Mouse (Mus musculus) kidney, embryonic 16.5 days (tissue): ENCODE results near the gene Adm2. TPM values are rescaled to one million over a fixed set of nuclear protein-coding genes. Genes with fewer than 3 reads are reported as not detected.
A peak's percentile ranks its signal among the peaks of the same experiment; 100 is the strongest.

Source experiments
- ATAC-seq: fragments of 200-750 bp; cut with Nextera tagmentation; 2 replicates; pipeline ENCODE4 v1.8.0; 2017; ENCODE audit warnings: moderate TSS enrichment; ENCODE audit not compliant: low FRiP score, low TSS enrichment
- H3K27ac ChIP-seq: fragments of 300-500 bp; sonication (generic); 2 replicates; pipeline ENCODE4 v1.5.1; 2014; ENCODE audit warnings: low read length
- H3K27me3 ChIP-seq: fragments of 300-500 bp; sonication (generic); 2 replicates; pipeline ENCODE4 v1.6.1; 2014; ENCODE audit warnings: low read length, control low read depth, mixed read lengths; ENCODE audit not compliant: insufficient read depth
- H3K36me3 ChIP-seq: fragments of 300-500 bp; sonication (generic); 2 replicates; pipeline ENCODE4 v1.6.1; 2014; ENCODE audit warnings: low read length, control low read depth, mixed read lengths; ENCODE audit not compliant: insufficient read depth
- H3K4me1 ChIP-seq: fragments of 300-500 bp; sonication (generic); 2 replicates; pipeline ENCODE4 v1.6.1; 2014; ENCODE audit warnings: low read length, control low read depth, mixed read lengths; ENCODE audit not compliant: insufficient read depth
- H3K4me2 ChIP-seq: fragments of 300-500 bp; sonication (generic); replicated peaks from 2 replicates; pipeline ENCODE4 v1.6.1; 2014; ENCODE audit warnings: low read depth, low read length
- H3K4me3 ChIP-seq: fragments of 300-500 bp; sonication (generic); 2 replicates; pipeline ENCODE4 v1.5.1; 2014; ENCODE audit warnings: mild to moderate bottlenecking, low read length
- H3K9ac ChIP-seq: fragments of 300-500 bp; sonication (generic); replicated peaks from 2 replicates; pipeline ENCODE4 v1.6.1; 2014; ENCODE audit warnings: low read length
- H3K9me3 ChIP-seq: fragments of 300-500 bp; sonication (generic); 2 replicates; pipeline ENCODE4 v1.6.1; 2016; ENCODE audit warnings: low read length, control low read depth
- WGBS: fragments of 180-500 bp; shearing (Covaris S2); extraction: QIAGEN DNeasy Blood & Tissue Kit; methylation state at CpG from one replicate; pipeline ENCODE4 v1.1.7; 2014; 5-methylcytosine and 5-hydroxymethylcytosine counted together
- polyA plus RNA-seq: library from polyadenylated mRNA; unstranded; fragments of >200 nt; fragmentation: Nextera tagmentation; extraction: Ambion mirVana; gene quantifications from 2 replicates; pipeline ENCODE4 v1.2.1, GENCODE M21; 2015

Gene Adm2
- polyA plus RNA-seq, 1 experiment from 2014 or later: 1.5 TPM

DNA sequence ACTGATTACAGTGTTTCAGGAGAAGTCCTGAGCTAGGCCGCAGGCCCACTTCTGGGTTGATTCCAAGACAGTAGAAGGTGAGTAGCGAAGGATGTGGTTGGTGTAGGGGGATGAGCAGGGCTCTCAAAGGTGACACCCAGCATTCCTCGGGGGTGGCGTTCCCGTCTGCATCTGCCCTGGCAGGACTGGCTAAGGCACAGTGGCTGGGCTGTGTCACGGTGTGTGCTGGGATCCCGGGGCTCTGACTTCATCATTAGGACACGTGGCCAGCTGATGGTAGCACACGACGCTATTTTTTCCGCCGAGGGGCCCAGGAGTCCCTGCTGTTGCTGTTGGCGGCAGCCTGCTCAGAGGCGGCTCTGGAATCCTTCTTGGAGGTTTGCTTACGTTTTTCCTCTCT, 28.8 kb downstream of the Adm2 start:
- Histone ChIP-seq H3K27me3 (no peaks in the 10 kb centered on the region), H3K4me1 (peaks cover 11% of the 10 kb centered on the region), H3K9me3 (no peaks in the 10 kb centered on the region), H3K9ac (no peak overlapping the region), H3K36me3 (peaks cover 29% of the 10 kb centered on the region), H3K4me3 (no peak overlapping the region), H3K27ac (no peak overlapping the region), H3K4me2 (no peak overlapping the region)
- ATAC-seq: no peak
- WGBS: 93% methylated on average over 15 of the region's 15 CpGs

DNA sequence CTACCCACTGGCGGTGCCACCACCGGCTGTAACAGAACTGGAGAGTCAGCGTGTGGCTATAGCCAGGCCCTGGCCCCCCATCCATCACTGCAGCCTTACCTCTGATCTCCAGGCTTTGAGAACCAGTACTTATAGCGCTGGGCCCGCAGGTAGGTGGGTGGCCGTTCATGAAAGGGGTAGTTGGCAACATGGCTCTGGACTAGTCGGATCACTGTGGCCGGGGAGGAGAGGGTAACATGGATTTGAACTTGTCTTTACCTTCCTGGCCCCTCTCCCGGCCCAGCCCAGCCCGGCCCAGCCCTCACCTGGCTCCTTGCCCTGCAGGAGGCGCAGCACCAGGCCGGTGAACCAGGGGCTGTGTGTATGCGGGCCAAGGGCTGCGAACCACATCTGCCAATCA, 29.5 kb downstream of the Adm2 start:
- no peaks in the 10 kb centered on the region for H3K9me3 ChIP-seq
- H3K36me3 ChIP-seq: peaks cover 29% of the 10 kb centered on the region
- no peak overlapping the region for H3K9ac ChIP-seq
- H3K4me2 ChIP-seq: no peak overlapping the region
- peaks cover 14% of the 10 kb centered on the region for H3K4me1 ChIP-seq
- no peak overlapping the region for H3K27ac ChIP-seq
- ATAC-seq: no peak
- no peak overlapping the region for H3K4me3 ChIP-seq
- no peaks in the 10 kb centered on the region for H3K27me3 ChIP-seq
- whole genome bisulfite sequencing: 94% methylated on average over 14 of the region's 14 CpGs

GRCm38 (mm10) chr15:89352795-89353194, 30.3 kb downstream of the Adm2 start:
- WGBS: 98% methylated on average over 12 of the region's 12 CpGs
- H3K9me3 ChIP-seq: no peaks in the 10 kb centered on the region
- ATAC-seq: no peak
- peaks cover 29% of the 10 kb centered on the region for H3K36me3 ChIP-seq
- H3K27ac ChIP-seq: no peak overlapping the region
- H3K4me3 ChIP-seq: no peak overlapping the region
- peaks cover 17% of the 10 kb centered on the region for H3K4me1 ChIP-seq
- H3K4me2 ChIP-seq: no peak overlapping the region
- H3K27me3 ChIP-seq: no peaks in the 10 kb centered on the region
- H3K9ac ChIP-seq: no peak overlapping the region

GRCm38 (mm10) chr15:89353837-89354236, 31.3 kb downstream of the Adm2 start:
- Histone ChIP-seq H3K4me1 (peaks cover 22% of the 10 kb centered on the region), H3K27ac (no peak overlapping the region), H3K9me3 (no peaks in the 10 kb centered on the region), H3K36me3 (peaks cover 29% of the 10 kb centered on the region), H3K4me2 (no peak overlapping the region), H3K4me3 (no peak overlapping the region), H3K27me3 (no peaks in the 10 kb centered on the region), H3K9ac (peak overlapping the region; percentile 77; the same call in 1 of the 2 replicates)
- no peak for ATAC-seq
- 96% methylated on average over 16 of the region's 16 CpGs for WGBS

GRCm38 (mm10) chr15:89354455-89354854, 31.9 kb downstream of the Adm2 start:
- H3K36me3 ChIP-seq: peaks cover 29% of the 10 kb centered on the region

DNA sequence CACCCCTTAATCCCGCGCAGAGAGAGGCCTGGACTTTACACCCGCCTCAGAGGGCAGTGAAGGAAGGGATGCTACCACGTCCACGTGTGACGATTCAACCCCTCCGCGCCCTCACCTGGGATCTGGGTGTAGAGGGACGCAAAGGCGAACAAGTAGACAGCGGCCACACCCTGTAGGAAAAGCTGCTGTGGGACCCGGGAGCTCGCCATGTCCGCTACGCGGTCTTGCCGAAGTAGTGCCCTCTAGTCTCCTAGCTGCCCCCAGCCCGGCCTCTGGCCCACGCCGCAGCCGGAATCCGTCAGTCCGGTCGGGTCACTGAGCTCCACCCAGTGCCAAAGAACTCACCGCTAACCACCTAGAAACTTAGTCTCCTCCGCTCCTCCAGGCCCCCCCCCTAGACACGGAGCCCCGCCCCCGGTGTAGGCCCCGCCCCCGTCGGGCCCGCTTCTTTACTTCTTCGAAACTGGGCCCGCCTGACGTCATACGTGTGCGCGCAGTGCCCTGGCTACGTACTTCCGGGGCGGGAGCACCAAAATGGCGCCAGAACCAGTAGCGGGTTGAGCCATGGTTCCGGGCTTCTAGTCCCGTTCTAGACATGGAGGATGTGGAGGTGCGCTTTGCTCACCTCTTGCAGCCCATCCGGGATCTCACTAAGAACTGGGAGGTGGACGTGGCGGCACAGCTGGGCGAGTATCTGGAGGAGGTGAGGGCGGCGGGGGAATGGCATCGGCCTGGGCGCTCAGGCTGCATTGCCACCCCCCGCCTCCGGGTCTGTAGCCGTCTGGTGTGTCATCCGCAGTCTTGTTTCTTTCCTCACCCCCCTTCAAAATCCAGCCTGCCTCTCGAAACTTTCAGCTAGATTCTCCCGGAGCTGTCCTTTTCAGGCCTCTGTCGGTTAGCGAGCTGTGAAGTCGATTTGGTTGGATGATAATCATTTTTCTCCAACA, 33.0 kb downstream of the Adm2 start, which contains the start of the genes Lmf2 and Ncaph2:
TSS of gene Lmf2 (minus strand) at position 419 of the 947 bp plus-strand sequence.
TSS of gene Ncaph2 (plus strand) at position 479 of the 947 bp plus-strand sequence.
- peak; percentile 90 for ATAC-seq
- under 1% methylated on average over 62 of the region's 64 CpGs for WGBS

More at GRCm38 (mm10) chr15:89354455-89354854, 31.9 kb downstream of the Adm2 start:
- Histone ChIP-seq H3K27ac (no peak overlapping the region), H3K9ac (peak overlapping the region; percentile 77), H3K4me2 (peak overlapping the region; percentile 80), H3K4me3 (peak overlapping the region; percentile 62), H3K4me1 (peaks cover 22% of the 10 kb centered on the region), H3K27me3 (no peaks in the 10 kb centered on the region), H3K9me3 (no peaks in the 10 kb centered on the region)
- 70% methylated on average over 7 of the region's 7 CpGs for WGBS
- ATAC-seq: no peak

GRCm38 (mm10) chr15:89356372-89356771, 33.9 kb downstream of the Adm2 start:
- ATAC-seq: peak; percentile 74
- peaks cover 32% of the 10 kb centered on the region for H3K36me3 ChIP-seq
- H3K9ac ChIP-seq: peak overlapping the region; percentile 77
- peak overlapping the region; percentile 62 for H3K4me3 ChIP-seq
- H3K9me3 ChIP-seq: no peaks in the 10 kb centered on the region
- WGBS: under 1% methylated on average over 15 of the region's 15 CpGs
- no peaks in the 10 kb centered on the region for H3K27me3 ChIP-seq
- H3K4me2 ChIP-seq: peak overlapping the region; percentile 76
- peaks cover 22% of the 10 kb centered on the region for H3K4me1 ChIP-seq
- peak overlapping the region; percentile 89 for H3K27ac ChIP-seq

More for the DNA sequence above, 33.0 kb downstream of the Adm2 start, which contains the start of the genes Lmf2 and Ncaph2:
- Histone ChIP-seq H3K9ac (peak within 1 kb of the TSS; percentile 77), H3K9me3 (no peaks in the 10 kb centered on the region), H3K4me3 (peak within 1 kb of the TSS; percentile 62), H3K36me3 (peaks cover 31% of the 10 kb centered on the region), H3K4me2 (peak within 1 kb of the TSS; percentile 80), H3K27me3 (no peaks in the 10 kb centered on the region), H3K27ac (peak within 1 kb of the TSS; percentile 89), H3K4me1 (peaks cover 22% of the 10 kb centered on the region)

DNA sequence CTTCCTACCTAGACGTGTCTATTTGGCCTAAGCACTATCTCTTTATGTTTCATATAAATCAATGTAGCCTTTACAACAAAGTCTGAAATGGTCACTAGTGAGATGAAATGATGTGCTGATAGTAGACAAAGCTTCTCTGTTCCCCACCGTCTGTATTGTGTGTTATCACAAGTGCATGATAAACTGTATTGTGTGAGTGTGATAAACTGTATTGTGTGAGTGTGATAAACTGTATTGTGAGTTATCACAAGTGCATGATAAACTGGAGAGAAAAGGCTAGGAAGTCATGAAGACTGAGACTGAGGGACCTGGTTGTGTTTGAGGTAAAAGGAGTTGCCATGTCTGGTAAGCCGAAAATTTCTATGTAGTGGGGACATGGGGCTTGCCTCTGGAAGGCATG, 36.3 kb downstream of the Adm2 start:
- ATAC-seq: no peak
- Histone ChIP-seq H3K27ac (no peak overlapping the region), H3K27me3 (no peaks in the 10 kb centered on the region), H3K9ac (no peak overlapping the region), H3K4me2 (no peak overlapping the region), H3K4me3 (no peak overlapping the region), H3K9me3 (no peaks in the 10 kb centered on the region), H3K36me3 (peaks cover 29% of the 10 kb centered on the region), H3K4me1 (peaks cover 22% of the 10 kb centered on the region)
- 78% methylated on average over 3 of the region's 3 CpGs for WGBS

DNA sequence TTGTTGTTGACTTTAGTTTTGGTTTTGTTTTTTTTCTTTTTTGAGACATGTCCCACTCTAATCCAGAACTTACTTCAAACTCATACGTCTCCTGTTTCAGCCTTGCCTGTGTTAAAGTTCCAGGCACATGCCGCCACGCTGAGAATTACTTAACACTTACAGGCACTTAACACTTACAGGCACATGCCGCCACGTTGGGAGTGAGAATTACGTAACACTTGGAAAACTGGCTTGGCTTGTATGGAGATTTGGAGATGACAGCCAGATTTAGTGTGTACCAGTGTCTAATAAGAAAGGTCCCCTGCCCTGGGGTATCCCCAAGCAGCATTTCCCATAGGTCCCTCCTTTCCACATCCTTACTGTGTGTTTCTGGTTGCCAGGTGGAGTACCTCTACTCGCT, 40.5 kb downstream of the Adm2 start:
- H3K27ac ChIP-seq: no peak overlapping the region
- H3K4me2 ChIP-seq: no peak overlapping the region
- no peaks in the 10 kb centered on the region for H3K9me3 ChIP-seq
- H3K9ac ChIP-seq: no peak overlapping the region
- H3K27me3 ChIP-seq: no peaks in the 10 kb centered on the region
- H3K4me1 ChIP-seq: peaks cover 2% of the 10 kb centered on the region; the same call in 1 of the 2 replicates
- 84% methylated on average over 7 of the region's 7 CpGs for WGBS
- no peak overlapping the region for H3K4me3 ChIP-seq
- H3K36me3 ChIP-seq: peaks cover 71% of the 10 kb centered on the region
- ATAC-seq: no peak

DNA sequence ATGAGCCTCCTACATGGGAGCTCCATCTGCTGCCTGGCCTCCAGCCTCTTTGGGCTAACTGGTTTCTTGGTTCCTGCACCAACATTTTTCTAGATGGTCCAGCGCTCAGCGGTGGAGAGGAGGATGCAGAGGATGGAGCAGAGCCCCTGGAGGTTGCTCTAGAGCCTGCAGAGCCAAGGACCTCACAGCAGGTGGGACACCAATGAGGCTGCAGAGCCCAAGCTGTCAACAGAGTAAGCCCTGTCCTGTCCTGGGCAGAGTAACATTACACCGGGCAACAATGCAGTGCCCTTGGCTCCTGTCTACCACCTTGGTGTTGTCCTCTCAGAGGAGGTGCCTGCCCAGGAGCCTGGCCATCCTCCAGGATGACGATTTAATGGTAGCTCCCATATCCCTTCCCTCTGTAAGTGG, 42.6 kb downstream of the Adm2 start:
- no peak overlapping the region for H3K27ac ChIP-seq
- no peak for ATAC-seq
- no peak overlapping the region for H3K4me3 ChIP-seq
- H3K9me3 ChIP-seq: no peaks in the 10 kb centered on the region
- H3K27me3 ChIP-seq: no peaks in the 10 kb centered on the region
- H3K4me2 ChIP-seq: no peak overlapping the region
- WGBS: 86% methylated on average over 4 of the region's 4 CpGs
- peaks cover 86% of the 10 kb centered on the region for H3K36me3 ChIP-seq
- H3K9ac ChIP-seq: no peak overlapping the region
- no peaks in the 10 kb centered on the region for H3K4me1 ChIP-seq
